Mouse (Mus musculus) 3T3-L1 (cell line): ENCODE results near the gene A2ml1.
"Not testable (repeated sequence)": the region's sequence is repeated elsewhere in the genome, so short reads cannot be mapped to it uniquely, and the experiment has no call there.

Experiments
- DNase-seq: peaks from one replicate; pipeline ENCODE4 v3.0.0-alpha.2; 2015; ENCODE audit warnings: low read depth, low spot score

The A2ml1 gene

GRCm38 (mm10) chr6:128581508-128581907 is at the start of gene A2ml1:
Gene A2ml1, minus strand, starts transcription at chr6:128581608.
- no peak for DNase-seq

GRCm38 (mm10) chr6:128629771-128630739 is 48.6 kb upstream of the A2ml1 start:
- peak; percentile 44 for DNase-seq

- not testable (repeated sequence) for DNase-seq
Observed at GRCm38 (mm10) chr6:128625246-128625645, 43.8 kb upstream of the A2ml1 start.

DNA sequence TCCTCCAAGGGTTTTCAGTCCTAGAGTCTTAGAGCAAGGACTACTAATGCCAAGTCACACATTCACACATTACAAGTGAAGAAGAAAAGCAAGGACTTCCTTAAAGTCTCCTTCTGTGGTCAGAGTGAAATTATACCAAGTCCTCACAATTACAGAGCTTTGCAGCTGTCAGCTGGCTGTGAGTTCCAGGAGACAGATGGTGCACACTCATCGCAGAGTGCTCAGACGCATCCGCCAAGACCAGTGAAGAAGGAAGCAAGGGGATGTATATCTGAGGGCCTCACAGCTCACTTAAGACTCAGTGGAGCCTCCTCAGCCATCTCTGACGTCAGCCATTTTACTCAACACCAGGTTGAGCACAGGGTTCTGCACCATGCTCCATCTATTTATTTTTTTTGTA is 43.0 kb upstream of the A2ml1 start:
- no peak for DNase-seq

- not testable (repeated sequence) for DNase-seq
Observed at GRCm38 (mm10) chr6:128623433-128623832, 42.0 kb upstream of the A2ml1 start, which contains the start of gene Klrb1a. Gene Klrb1a, minus strand, starts transcription at chr6:128623533.

- no peak for DNase-seq
Observed at GRCm38 (mm10) chr6:128622733-128623132, 41.3 kb upstream of the A2ml1 start.

GRCm38 (mm10) chr6:128606350-128606749 is 24.9 kb upstream of the A2ml1 start:
- no peak for DNase-seq

DNA sequence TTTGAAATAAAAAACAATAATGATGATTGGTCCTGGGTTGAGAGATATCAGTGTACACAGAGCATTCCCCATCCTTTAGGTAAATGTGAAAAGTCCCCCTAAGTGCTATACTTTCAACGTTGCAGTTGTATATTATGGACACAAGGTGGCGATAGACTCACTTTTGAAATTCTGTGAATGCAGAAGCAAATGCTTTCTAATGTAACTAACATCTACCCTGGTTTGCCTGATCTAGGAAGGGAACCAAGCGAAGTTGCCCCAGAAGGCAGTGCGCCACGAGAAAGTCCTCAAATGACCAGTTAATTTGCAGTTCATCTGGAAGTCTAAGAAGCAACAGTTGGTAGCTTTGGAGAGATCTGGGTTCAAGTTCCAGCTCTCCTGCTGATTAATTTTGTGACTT is 23.1 kb upstream of the A2ml1 start:
- DNase-seq, result peak; percentile 61

DNA sequence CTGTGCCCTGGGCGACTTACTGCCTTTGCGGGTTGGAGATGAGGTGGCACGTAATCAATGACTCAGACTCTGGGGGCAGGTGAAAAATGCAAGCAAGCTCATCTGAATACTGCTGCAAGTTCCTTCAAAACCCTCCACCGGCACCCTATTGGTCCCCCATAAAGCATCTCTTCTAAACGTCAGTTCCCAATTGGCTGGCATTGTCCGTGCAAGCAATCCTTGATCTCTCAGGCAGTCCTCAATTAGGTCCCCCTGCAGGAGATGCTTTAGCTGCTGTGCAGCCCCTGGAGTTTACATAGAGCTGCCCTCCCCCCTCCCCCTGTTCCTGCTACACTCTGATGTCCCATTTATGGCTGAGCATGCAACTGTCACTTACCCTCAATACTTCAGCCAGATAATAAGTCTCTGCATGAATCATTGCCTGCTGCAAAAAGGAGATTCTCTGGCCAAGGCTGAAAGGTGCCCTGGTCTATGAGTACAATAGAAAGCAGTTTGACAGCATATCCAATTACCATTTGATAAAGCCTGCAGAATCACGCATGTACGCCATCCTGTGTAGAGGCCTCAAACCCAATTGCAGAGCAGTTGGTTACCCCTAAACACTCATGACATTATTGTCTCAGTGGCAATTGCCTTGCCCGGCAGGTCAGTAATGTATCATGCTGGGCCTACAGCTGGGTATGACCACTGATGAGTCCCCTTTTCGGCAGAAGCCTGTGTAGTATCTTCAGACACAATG is 21.2 kb upstream of the A2ml1 start:
- no peak for DNase-seq

DNA sequence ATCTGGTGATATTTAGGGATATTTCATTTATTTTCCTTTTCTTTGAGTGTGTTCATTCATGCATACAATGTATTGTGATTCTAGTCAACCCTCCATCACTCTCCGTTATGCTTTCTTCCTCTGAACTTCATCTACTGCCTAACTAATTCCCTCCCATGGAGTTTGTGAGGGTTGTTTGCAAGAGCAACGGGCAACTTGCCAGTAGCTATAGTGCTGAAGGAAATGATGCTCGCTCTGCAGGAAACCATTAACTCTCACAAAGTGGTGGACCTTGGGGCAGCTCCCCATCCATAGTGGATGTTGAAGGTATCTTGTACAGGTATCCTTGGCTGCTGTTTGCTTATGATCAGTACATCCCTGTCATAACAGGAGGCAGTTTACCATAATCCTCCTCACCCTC is 20.6 kb upstream of the A2ml1 start:
- no peak for DNase-seq

- DNase-seq, result no peak
Observed at GRCm38 (mm10) chr6:128599555-128599954, 18.1 kb upstream of the A2ml1 start.

GRCm38 (mm10) chr6:128598256-128599047 is 17.0 kb upstream of the A2ml1 start:
- DNase-seq, result no peak

DNA sequence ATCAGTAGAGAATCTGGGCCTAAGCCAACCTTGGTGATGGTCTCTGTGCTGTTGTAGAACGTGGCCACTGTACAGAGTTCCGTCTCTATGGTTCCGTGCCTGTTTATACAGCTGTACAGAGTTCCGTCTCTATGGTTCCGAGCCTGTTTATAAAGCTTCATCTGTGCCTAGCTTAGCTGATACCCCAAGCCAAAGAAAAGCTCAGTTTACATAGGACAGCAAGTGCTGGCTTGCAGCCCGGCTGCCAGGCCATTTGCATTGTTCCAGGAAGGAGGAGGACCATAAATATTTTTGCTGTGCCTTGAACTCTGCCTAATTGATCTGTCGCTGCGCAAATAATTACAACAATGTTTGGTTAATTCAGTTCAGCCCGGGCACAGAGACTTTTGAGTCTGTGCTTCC is 15.7 kb upstream of the A2ml1 start:
- DNase-seq, result no peak

DNA sequence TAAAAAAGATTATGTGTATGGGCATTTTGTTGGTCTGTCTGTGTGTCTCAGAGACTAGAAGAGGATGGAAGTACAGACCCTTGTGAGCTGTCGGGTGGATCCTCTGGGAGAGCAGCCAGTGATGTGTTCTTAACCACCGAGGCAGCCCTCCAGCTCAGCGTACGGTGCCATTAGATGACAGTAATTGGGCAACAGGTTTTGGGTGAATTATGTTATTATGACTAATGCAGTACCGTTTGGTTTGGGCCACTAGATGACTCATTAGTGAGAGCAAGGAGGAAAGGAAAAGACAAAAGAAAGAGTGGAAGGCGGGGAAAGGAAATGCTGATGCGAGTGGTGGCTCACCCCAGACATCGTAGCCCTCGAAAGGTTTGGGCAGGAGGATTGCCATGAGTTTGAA is 13.2 kb upstream of the A2ml1 start:
- peak; percentile 41 for DNase-seq

DNA sequence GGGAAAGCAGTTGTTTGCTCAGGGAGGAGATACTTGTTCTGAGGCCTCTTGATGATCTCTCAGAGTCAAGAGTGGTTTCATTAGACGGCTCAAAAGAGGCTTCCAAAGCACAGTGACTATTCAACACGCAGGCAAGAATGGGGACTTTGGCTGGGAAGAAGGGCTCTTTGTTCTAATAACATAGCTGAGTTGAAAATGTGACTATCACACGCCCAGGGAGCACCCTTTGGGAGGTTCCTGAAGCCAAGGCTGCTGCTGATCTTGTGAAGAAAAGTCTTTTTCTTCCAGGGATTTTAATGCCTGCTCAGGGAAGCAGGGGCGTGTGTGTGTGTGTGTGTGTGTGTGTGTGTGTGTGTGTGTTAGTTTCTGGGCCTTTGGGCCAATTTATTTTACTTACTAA is 8.0 kb upstream of the A2ml1 start:
- DNase-seq, result no peak

DNA sequence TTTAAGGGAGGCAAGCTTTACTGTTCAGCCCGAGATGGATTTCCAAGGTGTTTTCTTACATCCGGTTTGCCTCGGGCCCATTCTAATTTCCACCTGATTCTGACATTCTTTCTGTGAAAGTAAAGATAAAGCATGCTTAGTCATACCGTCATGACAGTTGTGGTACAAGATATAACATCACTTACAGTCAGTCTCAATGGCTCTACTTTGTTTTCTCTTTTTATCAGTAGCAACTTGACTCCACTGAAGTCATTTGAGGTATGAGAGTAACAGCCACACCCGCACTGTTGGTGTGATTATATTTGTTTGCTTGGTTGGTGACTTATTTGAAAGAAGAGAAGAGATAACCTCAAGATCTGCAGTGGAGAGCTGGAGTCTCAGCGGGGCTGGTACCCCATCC is 6.2 kb upstream of the A2ml1 start:
- DNase-seq, result no peak

- DNase-seq, result no peak
Observed at GRCm38 (mm10) chr6:128585642-128586245, 4.3 kb upstream of the A2ml1 start.

DNA sequence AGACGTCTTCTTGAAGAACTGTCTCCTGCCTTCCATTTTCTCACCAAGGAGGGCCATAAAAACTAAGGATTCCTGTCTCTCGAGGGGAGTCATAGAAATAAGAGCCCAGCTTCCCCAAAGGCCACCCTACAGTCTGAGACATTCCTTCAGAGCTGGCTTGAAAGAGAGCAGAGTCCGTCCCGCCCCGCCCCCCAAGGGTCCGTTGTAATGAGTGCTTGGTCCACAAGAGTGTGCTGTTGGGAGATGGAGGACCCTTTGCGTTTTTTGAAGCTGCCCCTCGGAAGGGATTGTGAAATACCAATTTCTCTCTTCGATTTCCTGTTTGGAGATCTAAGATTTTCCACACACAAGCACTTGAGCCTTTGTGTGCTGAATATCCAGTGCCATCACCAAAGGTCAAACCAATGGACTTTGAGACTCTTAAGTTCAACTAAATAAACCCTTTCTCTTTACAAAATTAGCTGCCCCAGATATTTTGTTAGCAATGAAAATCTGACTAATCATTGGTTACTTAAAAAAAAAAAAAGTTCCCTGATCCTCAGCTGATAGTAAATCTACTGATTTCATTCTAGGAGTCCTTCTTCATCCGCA is 2.8 kb upstream of the A2ml1 start:
- DNase-seq, result no peak

- no peak for DNase-seq
Observed at GRCm38 (mm10) chr6:128577301-128577700, 4.1 kb downstream of the A2ml1 start.

GRCm38 (mm10) chr6:128566589-128566988 is 14.8 kb downstream of the A2ml1 start:
- no peak for DNase-seq

- DNase-seq, result no peak
Observed at GRCm38 (mm10) chr6:128554049-128554448, 27.4 kb downstream of the A2ml1 start.
